Mouse (Mus musculus) G1E (cell line): ENCODE results near the gene Metap1d. TPM values are rescaled to one million over a fixed set of nuclear protein-coding genes. Genes with fewer than 3 reads are reported as not detected.

ENCODE experiments used
- ATAC-seq: 2 replicates; pipeline ENCODE4 v1.8.0; 2016; ENCODE audit warnings: mild to moderate bottlenecking; ENCODE audit not compliant: insufficient number of reproducible peaks, poor library complexity, low FRiP score, severe bottlenecking; ENCODE audit errors: extremely low read depth
- DNase-seq: peaks from one replicate; pipeline ENCODE4 v3.0.0; 2012; ENCODE audit warnings: low spot score
- H3K27me3 ChIP-seq: 2 replicates; pipeline ENCODE4 v1.6.1; 2012; ENCODE audit warnings: mild to moderate bottlenecking, low read length, inconsistent platforms; ENCODE audit not compliant: insufficient read depth
- H3K36me3 ChIP-seq: replicated peaks from 2 replicates; pipeline ENCODE3; 2012; ENCODE audit warnings: mild to moderate bottlenecking, inconsistent platforms
- H3K4me1 ChIP-seq: 2 replicates; pipeline ENCODE4 v1.6.1; 2012; ENCODE audit warnings: low read depth, low read length, inconsistent platforms, mixed read lengths; ENCODE audit not compliant: insufficient read depth
- H3K4me3 ChIP-seq: 2 replicates; pipeline ENCODE4 v1.5.1; 2012; ENCODE audit warnings: low read depth, mild to moderate bottlenecking, inconsistent platforms, low read length, moderate library complexity, mixed read lengths
- H3K9me3 ChIP-seq: replicated peaks from 2 replicates; pipeline ENCODE4 v1.6.1; 2012; ENCODE audit warnings: inconsistent platforms
- CTCF ChIP-seq: IDR thresholded peaks from 2 replicates; pipeline ENCODE4 v1.5.1; 2012; ENCODE audit warnings: low read depth, low read length, inconsistent platforms, mixed read lengths
- GATA1 ChIP-seq: IDR thresholded peaks from 2 replicates; pipeline ENCODE4 v1.6.1; 2012; ENCODE audit warnings: borderline replicate concordance, low read length, inconsistent platforms, mixed read lengths
- GATA2 ChIP-seq: IDR thresholded peaks from 2 replicates; pipeline ENCODE4 v1.6.1; 2012; ENCODE audit warnings: low read depth, low read length, inconsistent platforms, borderline replicate concordance
- POLR2AphosphoS5 ChIP-seq: IDR thresholded peaks from 2 replicates; pipeline ENCODE4 v1.6.1; 2012; ENCODE audit warnings: low read depth, low read length, inconsistent platforms; ENCODE audit not compliant: insufficient replicate concordance
- TAL1 ChIP-seq: conservative IDR thresholded peaks from 2 replicates; pipeline ENCODE4 v1.6.1; 2012; ENCODE audit warnings: low read depth, low read length, inconsistent platforms, mixed read lengths
- polyA plus RNA-seq: library from polyadenylated mRNA; stranded (reverse); fragments of >175 nt; gene quantifications from 2 replicates; pipeline ENCODE4 v1.2.3, GENCODE M21; 2012
- total RNA-seq, 2 experiments: library from RNA; stranded (forward) in 1 of 2; stranded (reverse) in 1 of 2; fragments of 200-1000 nt in 1 of 2; fragments of >200 nt in 1 of 2; fragmentation: Nextera tagmentation in 1 of 2; gene quantifications; 2 replicates each; pipeline ENCODE4 v1.2.3; 2014 to 2017

Gene Metap1d
- total and polyA plus RNA-seq, 3 experiments: 8.2 to 104 (median 39.9) TPM

DNA sequence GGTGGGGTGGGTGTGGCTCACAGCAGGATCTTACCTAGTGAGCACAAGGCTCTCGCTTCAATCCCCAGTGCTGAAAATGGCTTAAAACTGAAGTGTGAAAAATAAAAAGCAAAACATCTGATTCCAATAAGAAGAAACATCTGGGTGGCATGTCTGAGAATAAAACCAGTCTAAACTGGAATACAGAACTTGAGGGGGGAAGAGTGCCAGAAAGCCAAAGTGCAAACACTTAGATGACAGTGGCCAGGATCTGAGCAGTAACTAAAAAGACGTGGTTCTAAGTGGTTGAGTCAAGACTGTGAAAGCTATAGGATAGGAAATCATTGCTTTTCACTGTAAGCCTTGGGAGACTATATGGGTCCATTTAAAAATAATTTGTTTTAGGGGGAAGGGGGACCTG is 9.7 kb upstream of the Metap1d start:
- DNase-seq (no peak), ATAC-seq (no peak)

DNA sequence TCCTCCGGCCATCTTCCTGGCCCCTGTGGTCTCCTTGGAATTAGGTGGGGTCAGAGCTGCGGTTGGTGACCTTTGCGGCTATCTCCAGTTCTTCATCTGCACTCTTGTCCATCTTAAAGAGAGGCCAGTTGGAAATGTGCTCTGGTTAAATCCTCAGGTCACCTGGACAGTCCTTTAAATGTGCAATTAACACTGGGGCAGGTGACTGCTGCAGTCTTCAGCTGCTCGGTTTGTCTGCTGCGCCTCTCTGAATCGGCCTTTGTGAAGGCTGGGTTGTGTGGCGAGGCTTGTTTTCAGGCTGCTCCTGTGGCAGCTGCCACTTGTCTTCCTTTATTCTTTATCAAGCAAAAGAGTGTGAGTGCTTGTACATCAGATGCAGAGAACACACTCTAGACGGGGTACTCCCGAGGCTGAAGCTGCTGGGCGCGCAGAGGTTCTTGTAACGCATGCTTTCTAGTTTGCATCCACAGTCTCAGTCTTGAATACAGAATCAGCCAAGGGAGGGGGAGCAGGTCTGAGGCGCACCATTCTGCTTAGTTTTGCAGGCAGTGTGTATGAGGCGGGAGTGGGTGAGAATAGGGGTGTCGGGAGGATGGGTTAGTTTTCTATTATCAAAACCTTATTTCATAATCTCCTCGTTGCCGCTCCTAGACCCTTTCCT is 7.4 kb upstream of the Metap1d start:
- Histone ChIP-seq H3K36me3 (peaks cover 18% of the 10 kb centered on the region), H3K9me3 (no peaks in the 10 kb centered on the region), H3K4me1 (peaks cover 5% of the 10 kb centered on the region; the same call in 1 of the 2 replicates), H3K27me3 (peaks cover 12% of the 10 kb centered on the region), H3K4me3 (no peak overlapping the region)
- DNase-seq: no peak
- ATAC-seq: no peak
- TF ChIP-seq TAL1 (no peak), POLR2AphosphoS5 (no peak), CTCF (no peak), GATA1 (no peak), GATA2 (no peak)

More for the DNA sequence above, 9.7 kb upstream of the Metap1d start:
- no peaks in the 10 kb centered on the region; the same call in 1 of the 2 replicates for H3K4me1 ChIP-seq
- TF ChIP-seq POLR2AphosphoS5 (no peak), GATA2 (no peak), GATA1 (no peak), CTCF (no peak), TAL1 (no peak)
- H3K9me3 ChIP-seq: no peaks in the 10 kb centered on the region
- H3K27me3 ChIP-seq: peaks cover 12% of the 10 kb centered on the region
- H3K4me3 ChIP-seq: no peak overlapping the region
- peaks cover 37% of the 10 kb centered on the region for H3K36me3 ChIP-seq

- DNase-seq (no peak), ATAC-seq (no peak)
- TF ChIP-seq POLR2AphosphoS5: no peak
- no peak for TF ChIP-seq GATA2
- TF ChIP-seq GATA1: no peak
- TF ChIP-seq TAL1: no peak
- no peak for TF ChIP-seq CTCF
- H3K4me1 ChIP-seq: peaks cover 34% of the 10 kb centered on the region
- H3K27me3 ChIP-seq: peaks cover 12% of the 10 kb centered on the region
- no peaks in the 10 kb centered on the region for H3K36me3 ChIP-seq
- H3K9me3 ChIP-seq: no peaks in the 10 kb centered on the region
- H3K4me3 ChIP-seq: no peak overlapping the region
Measured at GRCm38 (mm10) chr2:71449604-71450003, 3.5 kb upstream of the Metap1d start.

GRCm38 (mm10) chr2:71451761-71452160 is 1.3 kb upstream of the Metap1d start:
- H3K27me3 ChIP-seq: 0 out of 2 replicates have a peak, but pooled peaks cover 6% of the 10 kb centered on the region
- H3K9me3 ChIP-seq: no peaks in the 10 kb centered on the region
- DNase-seq (no peak), ATAC-seq (no peak)
- TF ChIP-seq GATA2 (no peak), POLR2AphosphoS5 (no peak), TAL1 (no peak), CTCF (no peak), GATA1 (no peak)
- H3K4me3 ChIP-seq: no peak overlapping the region
- H3K4me1 ChIP-seq: peaks cover 53% of the 10 kb centered on the region
- H3K36me3 ChIP-seq: peaks cover 7% of the 10 kb centered on the region

- DNase-seq (no peak), ATAC-seq (no peak)
- Histone ChIP-seq H3K27me3 (no peaks in the 10 kb centered on the region), H3K36me3 (peaks cover 15% of the 10 kb centered on the region), H3K4me3 (peak overlapping the region; percentile 87), H3K4me1 (peaks cover 71% of the 10 kb centered on the region), H3K9me3 (no peaks in the 10 kb centered on the region)
- TF ChIP-seq GATA1 (no peak), TAL1 (no peak), POLR2AphosphoS5 (no peak), CTCF (no peak), GATA2 (no peak)
Measured at GRCm38 (mm10) chr2:71453917-71454260, 813 bp downstream of the Metap1d start.

DNA sequence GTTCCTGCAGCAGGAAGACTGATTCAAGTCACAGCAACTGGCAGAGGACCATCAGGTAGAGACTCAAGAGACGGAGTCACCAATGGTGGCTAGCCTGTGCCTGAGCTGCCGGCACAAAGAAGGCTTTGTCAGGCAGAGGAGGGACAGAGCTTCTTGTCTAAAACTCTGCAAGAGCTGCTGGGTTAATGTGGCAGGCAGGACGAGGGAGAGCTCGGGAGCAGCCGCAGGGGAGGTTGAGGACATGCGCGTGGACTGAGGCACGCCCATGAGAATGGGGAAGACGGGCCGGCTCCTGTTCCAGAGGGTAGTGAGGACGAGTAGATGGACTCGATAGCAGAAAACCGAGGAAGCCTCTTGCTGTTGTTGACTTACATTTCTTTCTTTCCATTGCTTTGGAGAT is 5.5 kb downstream of the Metap1d start:
- no peak for TF ChIP-seq CTCF
- no peak for TF ChIP-seq GATA1
- TF ChIP-seq GATA2: no peak
- no peak for TF ChIP-seq TAL1
- TF ChIP-seq POLR2AphosphoS5: no peak
- H3K9me3 ChIP-seq: no peaks in the 10 kb centered on the region
- ATAC-seq (no peak), DNase-seq (peak; percentile 15)
- H3K4me1 ChIP-seq: peaks cover 88% of the 10 kb centered on the region
- H3K36me3 ChIP-seq: peaks cover 33% of the 10 kb centered on the region
- H3K4me3 ChIP-seq: peak overlapping the region; percentile 64; the same call in 1 of the 2 replicates
- H3K27me3 ChIP-seq: no peaks in the 10 kb centered on the region
